Mouse (Mus musculus): ENCODE measurements at regions not wholly inside any gene's neighbourhood (a gene's known extent, or its start where the extent isn't known, plus 50 kb on each side); places are given as distances from the start of the nearest gene placed in this dataset.

- TF ChIP-seq POLR2A (IDR thresholded peaks at IDR 0.05; ENCODE audit: low read depth, low read length) (no peak), CTCF (IDR thresholded peaks at IDR 0.05; ENCODE audit: extremely low read depth, insufficient read length, insufficient replicate concordance, low read depth, low read length) (no peak)
Measured at GRCm38 (mm10) chr3:131046412-131046811, 63.9 kb upstream of the Lef1 start.
